Mouse (Mus musculus) embryonic facial prominence, embryonic 11.5 days (tissue): ENCODE data around the gene Tbc1d4. TPM values are rescaled to one million over a fixed set of nuclear protein-coding genes. Genes with fewer than 3 reads are reported as not detected.

Experiments used
- ATAC-seq: fragments of 200-750 bp; cut with Nextera tagmentation; replicated peaks from 2 replicates; pipeline ENCODE4 v1.8.0; 2017; ENCODE audit warnings: low read depth; ENCODE audit not compliant: insufficient number of reproducible peaks, low FRiP score, low TSS enrichment
- DNase-seq: peaks from one replicate; pipeline ENCODE4 v3.0.0-alpha.2; 2015; ENCODE audit warnings: low spot score
- H3K27ac ChIP-seq: fragments of 300-500 bp; sonication (generic); replicated peaks from 2 replicates; pipeline ENCODE4 v1.5.1; 2014; ENCODE audit warnings: mild to moderate bottlenecking, low read depth, low read length, control low read depth
- H3K27me3 ChIP-seq: fragments of 300-500 bp; sonication (generic); 2 replicates; pipeline ENCODE4 v1.6.1; 2014; ENCODE audit warnings: mild to moderate bottlenecking, low read length, moderate library complexity, mixed read lengths; ENCODE audit not compliant: control insufficient read depth, insufficient read depth
- H3K36me3 ChIP-seq: fragments of 300-500 bp; sonication (generic); replicated peaks from 2 replicates; pipeline ENCODE4 v1.6.1; 2014; ENCODE audit warnings: low read depth, mild to moderate bottlenecking, low read length, moderate library complexity, mixed read lengths; ENCODE audit not compliant: control insufficient read depth, insufficient read depth
- H3K4me1 ChIP-seq: fragments of 300-500 bp; sonication (generic); 2 replicates; pipeline ENCODE4 v1.6.1; 2014; ENCODE audit warnings: low read length, mixed read lengths; ENCODE audit not compliant: control insufficient read depth, insufficient read depth
- H3K4me2 ChIP-seq: fragments of 300-500 bp; sonication (generic); 2 replicates; pipeline ENCODE4 v1.6.1; 2014; ENCODE audit warnings: low read depth, mild to moderate bottlenecking, control low read depth, low read length, moderate library complexity
- H3K4me3 ChIP-seq: fragments of 300-500 bp; sonication (generic); 2 replicates; pipeline ENCODE4 v1.5.1; 2014; ENCODE audit warnings: low read depth, low read length, control low read depth
- H3K9ac ChIP-seq: fragments of 300-500 bp; sonication (generic); replicated peaks from 2 replicates; pipeline ENCODE4 v1.6.1; 2014; ENCODE audit warnings: mild to moderate bottlenecking, control low read depth, low read length
- H3K9me3 ChIP-seq: fragments of 300-500 bp; sonication (generic); replicated peaks from 2 replicates; pipeline ENCODE4 v1.6.1; 2016; ENCODE audit warnings: mild to moderate bottlenecking, low read length, inconsistent platforms, mixed read lengths; ENCODE audit not compliant: control insufficient read depth
- WGBS: fragments of 180-500 bp; shearing (Covaris S2); extraction: QIAGEN DNeasy Blood & Tissue Kit; methylation state at CpG from one replicate; pipeline ENCODE4 v1.1.7; 2014; 5-methylcytosine and 5-hydroxymethylcytosine counted together
- polyA plus RNA-seq: library from polyadenylated mRNA; unstranded; fragments of >200 nt; fragmentation: Nextera tagmentation; extraction: Ambion mirVana; gene quantifications from 2 replicates; pipeline ENCODE4 v1.2.1, GENCODE M21; 2014

Gene Tbc1d4
- polyA plus RNA-seq, 1 experiment from 2014 or later = 5.8 TPM

DNA sequence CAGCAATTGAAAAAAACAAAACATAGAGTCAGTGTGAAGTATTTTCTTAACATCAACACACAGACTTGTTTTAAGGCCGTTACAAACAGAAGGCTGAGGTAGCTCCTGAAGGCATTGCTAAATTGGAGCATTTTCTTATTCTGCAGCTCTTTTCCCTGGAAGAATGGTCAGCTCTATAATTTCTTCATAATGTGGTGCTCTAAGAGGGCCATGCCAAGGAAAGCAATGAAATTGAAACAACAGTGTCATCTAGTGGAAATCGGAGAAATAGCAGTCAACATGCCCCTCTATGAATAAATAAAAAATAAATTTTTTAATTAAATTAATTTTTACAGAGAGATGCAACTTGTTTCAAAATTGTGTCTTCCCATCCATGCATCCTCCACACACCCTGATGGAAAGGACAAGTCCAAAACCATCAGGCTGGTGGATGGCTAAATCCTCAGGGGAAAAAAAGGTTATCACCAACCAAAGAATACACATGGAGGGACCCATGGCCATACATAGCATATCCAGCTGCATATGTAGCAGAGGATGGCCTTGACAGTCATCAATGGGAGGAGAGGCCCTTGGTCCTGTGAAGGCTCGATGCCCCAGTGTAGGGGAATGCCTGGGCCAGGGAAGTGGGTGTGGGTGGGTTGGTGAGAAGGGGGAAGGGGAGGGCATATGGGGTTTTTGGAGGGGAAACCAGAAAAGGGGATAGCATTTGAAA, 180.0 kb downstream of the Tbc1d4 start:
- Histone ChIP-seq H3K9me3 (no peaks in the 10 kb centered on the region), H3K9ac (no peak overlapping the region), H3K4me1 (no peaks in the 10 kb centered on the region), H3K36me3 (no peaks in the 10 kb centered on the region), H3K4me2 (no peak overlapping the region), H3K4me3 (no peak overlapping the region), H3K27ac (no peak overlapping the region), H3K27me3 (no peaks in the 10 kb centered on the region)
- ATAC-seq (no peak), DNase-seq (peak; percentile 69)
- WGBS = 34% methylated on average over 3 of the region's 3 CpGs

DNA sequence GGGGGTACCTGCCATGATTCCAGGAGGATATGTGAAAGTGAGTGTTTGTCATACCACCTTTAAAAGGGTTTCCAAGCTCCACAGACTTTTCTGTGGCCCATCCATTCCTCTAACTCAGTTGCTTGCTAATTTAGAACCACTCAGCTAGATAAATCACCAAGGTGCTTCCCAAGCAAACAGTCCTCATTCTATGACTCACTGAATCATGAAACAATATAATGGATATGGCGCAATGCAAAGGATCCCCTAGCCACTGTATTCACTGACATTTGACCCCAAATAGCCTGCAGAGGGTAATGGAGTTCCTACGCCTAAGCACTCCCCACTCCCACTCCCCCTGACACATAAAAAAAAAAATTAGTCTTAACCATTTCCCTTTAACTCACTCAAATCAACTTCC, 191.3 kb downstream of the Tbc1d4 start:
- no peak for ATAC-seq
- 67% methylated on average over 2 of the region's 2 CpGs for WGBS
- no peak for DNase-seq
- Histone ChIP-seq H3K27ac (no peak overlapping the region), H3K4me3 (no peak overlapping the region), H3K9me3 (no peaks in the 10 kb centered on the region), H3K4me2 (no peak overlapping the region), H3K9ac (no peak overlapping the region), H3K27me3 (no peaks in the 10 kb centered on the region), H3K4me1 (no peaks in the 10 kb centered on the region), H3K36me3 (no peaks in the 10 kb centered on the region)

Other genes starting within 250 kb of the Tbc1d4 start
- 94.6 and 97.7 TPM in 2 replicates for gene Commd6, start 31.5 kb upstream of the Tbc1d4 start, polyA plus RNA-seq
- gene Uchl3, start 44.8 kb upstream of the Tbc1d4 start, polyA plus RNA-seq = 183 and 184 TPM in 2 replicates
- 0.96 TPM in 1 of 2 replicates, not detected in the other for gene Gm9922, start 120.6 kb upstream of the Tbc1d4 start, polyA plus RNA-seq
- 6.7 and 7.3 TPM in 2 replicates for gene Lmo7, start 120.8 kb upstream of the Tbc1d4 start, polyA plus RNA-seq